Mouse (Mus musculus) embryonic fibroblast, embryonic 13.5 days (primary cell): ENCODE data around the gene Cds2.

Source experiments
- CTCF ChIP-seq: IDR thresholded peaks from 2 replicates; pipeline ENCODE4 v1.5.1; 2011; ENCODE audit warnings: mild to moderate bottlenecking, control low read depth, low read length, moderate library complexity, borderline replicate concordance; ENCODE audit not compliant: insufficient read depth
- POLR2A ChIP-seq: IDR thresholded peaks from 2 replicates; pipeline ENCODE4 v1.6.1; 2011; ENCODE audit warnings: low read depth, mild to moderate bottlenecking, control low read depth, low read length, moderate library complexity

DNA sequence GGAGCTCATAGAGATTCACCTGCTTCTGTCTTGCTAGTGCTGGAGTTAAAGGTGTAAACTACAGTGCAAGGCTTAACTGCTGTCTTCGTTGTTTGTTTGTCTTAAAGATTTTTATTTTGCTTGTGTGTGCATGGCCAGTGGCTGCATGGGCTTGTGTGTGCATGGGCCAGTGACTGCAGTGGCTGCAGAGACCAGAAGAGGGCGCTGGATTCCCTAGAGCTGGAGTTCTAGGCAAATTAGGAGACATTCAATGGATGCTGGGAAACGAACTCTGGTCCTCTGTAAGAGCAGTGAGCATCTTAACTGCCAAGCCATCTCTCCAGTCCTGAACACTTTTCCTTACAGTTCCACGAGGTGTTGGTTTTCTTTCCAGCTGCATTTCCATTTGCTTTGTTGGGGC lies 12.6 kb downstream of the Cds2 start:
- no peak for TF ChIP-seq POLR2A
- TF ChIP-seq CTCF, result no peak
